9 mouse cellular contexts compared by ENCODE assay signal in the genomic region with DNA sequence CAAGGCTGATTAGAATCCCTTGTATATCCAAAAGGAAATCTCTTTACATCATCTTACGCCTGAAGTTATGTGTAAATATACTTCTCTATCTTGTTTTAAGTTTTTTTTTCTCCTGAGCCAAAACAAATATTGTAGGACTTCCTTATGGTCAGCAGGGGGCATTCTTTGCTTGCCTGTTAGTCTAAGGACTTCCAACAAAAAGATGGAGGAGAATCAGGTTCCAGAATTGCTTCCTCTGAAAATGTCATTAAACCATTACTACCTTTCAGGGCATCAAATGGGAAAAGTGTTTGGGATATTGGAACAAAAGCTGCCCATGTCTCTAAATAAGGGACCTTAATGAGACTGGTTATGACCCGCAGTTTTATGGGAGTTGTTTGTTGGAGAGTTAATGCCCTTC. TPM values are rescaled to one million over a fixed set of nuclear protein-coding genes. Genes with fewer than 3 reads are reported as not detected.
DNase-seq lines count a peak whose midpoint lies in the region; ATAC-seq and TF ChIP-seq lines count a peak whose summit lies in the region.
"Had no signal": no experiment of that assay in that cellular context is flagged by ENCODE, and none has a peak within 500 bp of the region (broad histone marks: within the 10 kb centered on the region; RNA-seq: fewer than 3 reads in every experiment).

No protein-coding gene starts in this region.

- no peaks in the 10 kb centered on the region for H3K4me1 ChIP-seq in midbrain, postnatal 0 days (ENCODE audit: insufficient read depth, low read length)
- no peaks in the 10 kb centered on the region for H3K4me1 ChIP-seq in midbrain, embryonic 10.5 days
- H3K4me1 ChIP-seq in kidney, embryonic 16.5 days (ENCODE audit: insufficient read depth, low read length) = 0 out of 2 replicates have a peak, but pooled peaks cover 3% of the 10 kb centered on the region

- H3K4me2 ChIP-seq in midbrain, postnatal 0 days (ENCODE audit: low read depth, low read length, poor library complexity, severe bottlenecking) = no peak overlapping the region
- peak overlapping the region; percentile 18; the same call in 1 of the 2 replicates for H3K4me2 ChIP-seq in kidney, embryonic 16.5 days (replicated peaks; ENCODE audit: low read depth, low read length)

- intact Hi-C loops in gastrocnemius, adult 2 months (cut with DNase I) = loop anchor here (1.0 kb wide), 1 partner anchor 50 kb away; no protein-coding TSS in a partner anchor
- intact Hi-C loops in heart, postnatal 25 days (cut with DNase I) = loop anchor here (1.0 to 10.0 kb wide), 2 partner anchors 50 to 129 kb away; no protein-coding TSS in a partner anchor

- no peaks in the 10 kb centered on the region for H3K9me3 ChIP-seq in midbrain, postnatal 0 days (ENCODE audit: low read length)
- H3K9me3 ChIP-seq in midbrain, embryonic 10.5 days (replicated peaks) = no peaks in the 10 kb centered on the region
- no peaks in the 10 kb centered on the region for H3K9me3 ChIP-seq in kidney, embryonic 16.5 days (ENCODE audit: low read length)

- WGBS in midbrain, postnatal 0 days = 60% methylated on average over 2 of the region's 2 CpGs
- 75% methylated on average over 2 of the region's 2 CpGs for WGBS in midbrain, embryonic 10.5 days
- 34% methylated on average over 2 of the region's 2 CpGs for WGBS in kidney, embryonic 16.5 days

- no peak for ATAC-seq in midbrain, postnatal 0 days (ENCODE audit: low FRiP score)
- ATAC-seq in kidney, embryonic 16.5 days (ENCODE audit: low FRiP score, low TSS enrichment) = no peak

- H3K27me3 ChIP-seq in midbrain, postnatal 0 days (ENCODE audit: insufficient read depth, low read length) = no peaks in the 10 kb centered on the region
- H3K27me3 ChIP-seq in midbrain, embryonic 10.5 days (ENCODE audit: low read depth, poor library complexity, severe bottlenecking) = no peaks in the 10 kb centered on the region
- H3K27me3 ChIP-seq in kidney, embryonic 16.5 days (ENCODE audit: insufficient read depth, low read length) = no peaks in the 10 kb centered on the region

- H3K27ac ChIP-seq in gastrocnemius, adult 2 months = no peak overlapping the region
- no peak overlapping the region for H3K27ac ChIP-seq in midbrain, postnatal 0 days (ENCODE audit: low read depth, low read length)
- H3K27ac ChIP-seq in midbrain, embryonic 10.5 days (replicated peaks) = no peak overlapping the region
- H3K27ac ChIP-seq in kidney, embryonic 16.5 days (ENCODE audit: low read length) = peak overlapping the region; percentile 56

- no peak overlapping the region for H3K4me3 ChIP-seq in gastrocnemius, adult 2 months
- H3K4me3 ChIP-seq in midbrain, postnatal 0 days (ENCODE audit: low read depth, low read length) = no peak overlapping the region
- no peak overlapping the region for H3K4me3 ChIP-seq in midbrain, embryonic 10.5 days
- no peak overlapping the region for H3K4me3 ChIP-seq in kidney, embryonic 16.5 days (ENCODE audit: low read length)

- peak; percentile 74 for TF ChIP-seq CTCF in gastrocnemius, adult 2 months (IDR thresholded peaks at IDR 0.05)
- peak; percentile 77 for TF ChIP-seq CTCF in midbrain, postnatal 0 days (IDR thresholded peaks at IDR 0.05)

- peaks cover 4% of the 10 kb centered on the region for H3K36me3 ChIP-seq in midbrain, postnatal 0 days (ENCODE audit: insufficient read depth, low read length)
- H3K36me3 ChIP-seq in midbrain, embryonic 10.5 days = peaks cover 88% of the 10 kb centered on the region
- peaks cover 49% of the 10 kb centered on the region for H3K36me3 ChIP-seq in kidney, embryonic 16.5 days (ENCODE audit: insufficient read depth, low read length)

- H3K9ac ChIP-seq in midbrain, postnatal 0 days (replicated peaks; ENCODE audit: low read length, poor library complexity, severe bottlenecking) = no peak overlapping the region
- H3K9ac ChIP-seq in kidney, embryonic 16.5 days (replicated peaks; ENCODE audit: low read length) = no peak overlapping the region

- no peak for DNase-seq in gastrocnemius, adult 2 months
- no peak for DNase-seq in gastrocnemius, postnatal 10 days
- peak; percentile 75 for DNase-seq in midbrain, postnatal 0 days (ENCODE audit: low spot score)
- no peak for DNase-seq in midbrain, embryonic 10.5 days (ENCODE audit: low spot score)
- no peak for DNase-seq in ovary, adult 18-20 months (ENCODE audit: low spot score)
- DNase-seq in frontal cortex, postnatal 25 days (ENCODE audit: low spot score in 2 of 2) = no peak
- no peak for DNase-seq in heart, postnatal 25 days (ENCODE audit: low spot score)
- DNase-seq: right cerebral cortex, adult 18-20 months had no signal

RNA-seq across cellular contexts. Expression of a gene that starts 24.1 kb away (rescaled TPM):
- 1 to 10 TPM; 3.5 to 4.5 TPM for total RNA-seq in gastrocnemius, adult 2 months (2021)
- total RNA-seq in gastrocnemius, postnatal 10 days (2021) = 1 to 10 TPM; 7.5 to 8.8 TPM
- 6.9 and 11.1 TPM in 2 replicates for total RNA-seq in midbrain, postnatal 0 days (2014; rRNA removed)
- 15.0 and 15.6 TPM in 2 replicates for polyA plus RNA-seq in midbrain, postnatal 0 days (2015; fragmentation: Nextera tagmentation; extraction: Ambion mirVana)
- polyA plus RNA-seq in midbrain, embryonic 10.5 days (2016; fragmentation: Nextera tagmentation; extraction: Ambion mirVana) = 82.0 and 100 TPM in 2 replicates
- polyA plus RNA-seq in kidney, embryonic 16.5 days (2015; fragmentation: Nextera tagmentation; extraction: Ambion mirVana) = 94.4 and 100 TPM in 2 replicates
- total RNA-seq in heart, postnatal 25 days (2021) = 1 to 10 TPM; 7.6 to 9.2 TPM

RNA-seq across cellular contexts. Expression of a gene that starts 28.4 kb away (rescaled TPM):
- 10 to 100 TPM; 30.5 to 33.8 TPM for total RNA-seq in gastrocnemius, adult 2 months (2021)
- total RNA-seq in gastrocnemius, postnatal 10 days (2021) = 10 to 100 TPM; 45.3 to 45.4 TPM
- 30.7 and 36.8 TPM in 2 replicates for total RNA-seq in midbrain, postnatal 0 days (2014; rRNA removed)
- polyA plus RNA-seq in midbrain, postnatal 0 days (2015; fragmentation: Nextera tagmentation; extraction: Ambion mirVana) = 120 and 126 TPM in 2 replicates
- 260 and 264 TPM in 2 replicates for polyA plus RNA-seq in midbrain, embryonic 10.5 days (2016; fragmentation: Nextera tagmentation; extraction: Ambion mirVana)
- polyA plus RNA-seq in kidney, embryonic 16.5 days (2015; fragmentation: Nextera tagmentation; extraction: Ambion mirVana) = 194 and 198 TPM in 2 replicates
- total RNA-seq in heart, postnatal 25 days (2021) = 10 to 100 TPM; 38.7 to 44.0 TPM

RNA-seq across cellular contexts. Expression of a gene that starts 41.3 kb away (rescaled TPM):
- 1 to 10 TPM; 2.2 to 3.6 TPM for total RNA-seq in gastrocnemius, adult 2 months (2021)
- 10 to 100 TPM in 1 of 2 experiments, 1 to 10 TPM in 1; 7.4 to 10.8 TPM for total RNA-seq in gastrocnemius, postnatal 10 days (2021)
- 18.6 and 21.8 TPM in 2 replicates for total RNA-seq in midbrain, postnatal 0 days (2014; rRNA removed)
- polyA plus RNA-seq in midbrain, postnatal 0 days (2015; fragmentation: Nextera tagmentation; extraction: Ambion mirVana) = 17.1 and 18.9 TPM in 2 replicates
- polyA plus RNA-seq in midbrain, embryonic 10.5 days (2016; fragmentation: Nextera tagmentation; extraction: Ambion mirVana) = 22.1 and 24.3 TPM in 2 replicates
- 19.3 and 22.9 TPM in 2 replicates for polyA plus RNA-seq in kidney, embryonic 16.5 days (2015; fragmentation: Nextera tagmentation; extraction: Ambion mirVana)
- 1 to 10 TPM; 5.8 to 6.4 TPM for total RNA-seq in heart, postnatal 25 days (2021)

RNA-seq across cellular contexts. Expression of a gene that starts 41.7 kb away (rescaled TPM):
- 10 to 100 TPM; 20.1 to 26.2 TPM for total RNA-seq in gastrocnemius, adult 2 months (2021)
- 10 to 100 TPM; 28.9 to 34.6 TPM for total RNA-seq in gastrocnemius, postnatal 10 days (2021)
- total RNA-seq in midbrain, postnatal 0 days (2014; rRNA removed) = 31.4 and 39.4 TPM in 2 replicates
- 34.6 and 37.7 TPM in 2 replicates for polyA plus RNA-seq in midbrain, postnatal 0 days (2015; fragmentation: Nextera tagmentation; extraction: Ambion mirVana)
- polyA plus RNA-seq in midbrain, embryonic 10.5 days (2016; fragmentation: Nextera tagmentation; extraction: Ambion mirVana) = 50.7 and 57.8 TPM in 2 replicates
- 63.2 and 64.9 TPM in 2 replicates for polyA plus RNA-seq in kidney, embryonic 16.5 days (2015; fragmentation: Nextera tagmentation; extraction: Ambion mirVana)
- 10 to 100 TPM; 31.8 to 38.2 TPM for total RNA-seq in heart, postnatal 25 days (2021)

RNA-seq across cellular contexts. Expression of a gene that starts 46.0 kb away (rescaled TPM):
- total RNA-seq in gastrocnemius, adult 2 months (2021) = 1 to 10 TPM; 4.8 to 5.2 TPM
- 1 to 10 TPM; 8.2 to 9.5 TPM for total RNA-seq in gastrocnemius, postnatal 10 days (2021)
- 16.9 and 22.4 TPM in 2 replicates for total RNA-seq in midbrain, postnatal 0 days (2014; rRNA removed)
- polyA plus RNA-seq in midbrain, postnatal 0 days (2015; fragmentation: Nextera tagmentation; extraction: Ambion mirVana) = 6.5 and 7.5 TPM in 2 replicates
- 9.5 and 10.5 TPM in 2 replicates for polyA plus RNA-seq in midbrain, embryonic 10.5 days (2016; fragmentation: Nextera tagmentation; extraction: Ambion mirVana)
- polyA plus RNA-seq in kidney, embryonic 16.5 days (2015; fragmentation: Nextera tagmentation; extraction: Ambion mirVana) = 6.8 and 7.8 TPM in 2 replicates
- 1 to 10 TPM; 2.3 to 2.6 TPM for total RNA-seq in heart, postnatal 25 days (2021)
